Mouse (Mus musculus) heart, postnatal 0 days (tissue): ENCODE measurements around the gene Nfib.

Source experiments
- CTCF ChIP-seq: IDR thresholded peaks from 2 replicates; pipeline ENCODE4 v1.5.1; 2016; ENCODE audit warnings: antibody characterized with exemption, control low read depth, low read depth
- EP300 ChIP-seq: IDR thresholded peaks from 2 replicates; pipeline ENCODE4 v1.6.1; 2016; ENCODE audit warnings: antibody characterized with exemption, low read depth

DNA sequence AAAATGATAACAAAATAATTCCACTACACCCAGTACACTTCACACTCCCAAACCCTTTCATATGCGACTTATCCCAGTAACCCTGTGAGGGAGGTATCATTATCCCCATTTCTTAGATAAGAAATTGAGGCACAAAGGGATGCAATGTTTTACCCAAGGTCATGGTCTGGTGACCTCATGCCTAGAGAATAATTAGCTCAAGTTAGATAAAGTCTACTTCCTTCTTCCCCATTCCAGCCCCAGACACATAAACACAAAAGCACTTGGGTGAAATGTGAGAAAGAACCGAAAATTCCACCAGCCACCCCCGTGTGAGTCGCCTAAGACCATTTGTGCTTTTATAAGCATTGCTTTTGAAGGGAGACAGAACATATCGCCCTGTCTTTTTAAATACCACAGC is 293.6 kb downstream of the Nfib start:
- TF ChIP-seq CTCF: no peak
- TF ChIP-seq EP300: no peak
